Mouse (Mus musculus): ENCODE data around the gene Styxl1. TPM values are rescaled to one million over a fixed set of nuclear protein-coding genes. Genes with fewer than 3 reads are reported as not detected.

Styxl1 gene
- total and polyA plus RNA-seq, 2 experiments from 2014 or later, result 0.42 TPM; not detected in 1

GRCm38 (mm10) chr5:135721076-135721475 is 57.1 kb downstream of the Styxl1 start:
- no peak for TF ChIP-seq EP300 (IDR thresholded peaks at IDR 0.05; ENCODE audit: low read depth)
- no peak for TF ChIP-seq CTCF (IDR thresholded peaks at IDR 0.05; ENCODE audit: low read depth)
- 92% methylated on average over 8 of the region's 8 CpGs for WGBS
- Histone ChIP-seq H3K9ac (replicated peaks; ENCODE audit: low read depth, low read length) (no peak overlapping the region), H3K27me3 (ENCODE audit: control insufficient read depth, insufficient read depth, low read length) (no peaks in the 10 kb centered on the region), H3K4me3 (ENCODE audit: low read depth, low read length) (no peak overlapping the region), H3K36me3 (replicated peaks; ENCODE audit: control insufficient read depth, insufficient read depth, low read length) (peaks cover 16% of the 10 kb centered on the region), H3K4me2 (ENCODE audit: low read depth, low read length) (no peak overlapping the region), H3K4me1 (ENCODE audit: control insufficient read depth, insufficient read depth) (peaks cover 37% of the 10 kb centered on the region), H3K9me3 (replicated peaks; ENCODE audit: control insufficient read depth, low read length) (no peaks in the 10 kb centered on the region), H3K27ac (ENCODE audit: low read depth) (no peak overlapping the region)
- DNase-seq (ENCODE audit: low spot score) (no peak), ATAC-seq (ENCODE audit: insufficient read depth, low read depth) (no peak)

GRCm38 (mm10) chr5:135720121-135720520 is 58.1 kb downstream of the Styxl1 start:
- ATAC-seq (ENCODE audit: insufficient read depth, low read depth) (no peak), DNase-seq (ENCODE audit: low spot score) (no peak)
- H3K27ac ChIP-seq (ENCODE audit: low read depth), result no peak overlapping the region
- TF ChIP-seq CTCF (IDR thresholded peaks at IDR 0.05; ENCODE audit: low read depth) (no peak), EP300 (IDR thresholded peaks at IDR 0.05; ENCODE audit: low read depth) (no peak)
- WGBS, result 42% methylated on average over 3 of the region's 3 CpGs
- H3K36me3 ChIP-seq (replicated peaks; ENCODE audit: control insufficient read depth, insufficient read depth, low read length), result peaks cover 20% of the 10 kb centered on the region
- no peak overlapping the region for H3K4me2 ChIP-seq (ENCODE audit: low read depth, low read length)
- H3K27me3 ChIP-seq (ENCODE audit: control insufficient read depth, insufficient read depth, low read length), result no peaks in the 10 kb centered on the region
- H3K4me3 ChIP-seq (ENCODE audit: low read depth, low read length), result no peak overlapping the region
- no peaks in the 10 kb centered on the region for H3K9me3 ChIP-seq (replicated peaks; ENCODE audit: control insufficient read depth, low read length)
- H3K4me1 ChIP-seq (ENCODE audit: control insufficient read depth, insufficient read depth), result peaks cover 29% of the 10 kb centered on the region
- no peak overlapping the region for H3K9ac ChIP-seq (replicated peaks; ENCODE audit: low read depth, low read length)

- Histone ChIP-seq H3K36me3 (replicated peaks; ENCODE audit: control insufficient read depth, insufficient read depth, low read length) (peaks cover 20% of the 10 kb centered on the region), H3K27ac (ENCODE audit: low read depth) (no peak overlapping the region), H3K9me3 (replicated peaks; ENCODE audit: control insufficient read depth, low read length) (no peaks in the 10 kb centered on the region), H3K27me3 (ENCODE audit: control insufficient read depth, insufficient read depth, low read length) (no peaks in the 10 kb centered on the region), H3K4me3 (ENCODE audit: low read depth, low read length) (no peak overlapping the region), H3K4me2 (ENCODE audit: low read depth, low read length) (no peak overlapping the region), H3K9ac (replicated peaks; ENCODE audit: low read depth, low read length) (no peak overlapping the region), H3K4me1 (ENCODE audit: control insufficient read depth, insufficient read depth) (peaks cover 25% of the 10 kb centered on the region)
- WGBS, result 83% methylated on average over 10 of the region's 10 CpGs
- TF ChIP-seq CTCF (IDR thresholded peaks at IDR 0.05; ENCODE audit: low read depth) (no peak), EP300 (IDR thresholded peaks at IDR 0.05; ENCODE audit: low read depth) (no peak)
- DNase-seq (ENCODE audit: low spot score) (no peak), ATAC-seq (ENCODE audit: insufficient read depth, low read depth) (no peak)
Observed at GRCm38 (mm10) chr5:135719586-135720120, 58.5 kb downstream of the Styxl1 start.

- DNase-seq (ENCODE audit: low spot score) (no peak), ATAC-seq (ENCODE audit: insufficient read depth, low read depth) (no peak)
- H3K4me1 ChIP-seq (ENCODE audit: control insufficient read depth, insufficient read depth), result peaks cover 22% of the 10 kb centered on the region
- no peak overlapping the region for H3K4me3 ChIP-seq (ENCODE audit: low read depth, low read length)
- peak; percentile 41 for TF ChIP-seq CTCF (IDR thresholded peaks at IDR 0.05; ENCODE audit: low read depth)
- TF ChIP-seq EP300 (IDR thresholded peaks at IDR 0.05; ENCODE audit: low read depth), result no peak
- 56% methylated on average over 10 of the region's 10 CpGs for WGBS
- no peak overlapping the region for H3K9ac ChIP-seq (replicated peaks; ENCODE audit: low read depth, low read length)
- H3K9me3 ChIP-seq (replicated peaks; ENCODE audit: control insufficient read depth, low read length), result no peaks in the 10 kb centered on the region
- no peaks in the 10 kb centered on the region for H3K27me3 ChIP-seq (ENCODE audit: control insufficient read depth, insufficient read depth, low read length)
- peaks cover 20% of the 10 kb centered on the region for H3K36me3 ChIP-seq (replicated peaks; ENCODE audit: control insufficient read depth, insufficient read depth, low read length)
- H3K4me2 ChIP-seq (ENCODE audit: low read depth, low read length), result no peak overlapping the region
- no peak overlapping the region for H3K27ac ChIP-seq (ENCODE audit: low read depth)
Observed at GRCm38 (mm10) chr5:135715624-135716023, 62.6 kb downstream of the Styxl1 start.

GRCm38 (mm10) chr5:135713441-135714218 is 64.6 kb downstream of the Styxl1 start:
- Histone ChIP-seq H3K27ac (ENCODE audit: low read depth) (peak overlapping the region; percentile 56), H3K4me2 (ENCODE audit: low read depth, low read length) (peak overlapping the region; percentile 10; the same call in 1 of the 2 replicates), H3K36me3 (replicated peaks; ENCODE audit: control insufficient read depth, insufficient read depth, low read length) (peaks cover 24% of the 10 kb centered on the region), H3K9ac (replicated peaks; ENCODE audit: low read depth, low read length) (no peak overlapping the region), H3K9me3 (replicated peaks; ENCODE audit: control insufficient read depth, low read length) (no peaks in the 10 kb centered on the region), H3K27me3 (ENCODE audit: control insufficient read depth, insufficient read depth, low read length) (no peaks in the 10 kb centered on the region), H3K4me3 (ENCODE audit: low read depth, low read length) (no peak overlapping the region), H3K4me1 (ENCODE audit: control insufficient read depth, insufficient read depth) (peaks cover 13% of the 10 kb centered on the region)
- TF ChIP-seq EP300 (IDR thresholded peaks at IDR 0.05; ENCODE audit: low read depth) (no peak), CTCF (IDR thresholded peaks at IDR 0.05; ENCODE audit: low read depth) (no peak)
- WGBS, result 52% methylated on average over 16 of the region's 16 CpGs
- peak; percentile 75 for ATAC-seq (ENCODE audit: insufficient read depth, low read depth)
- DNase-seq (ENCODE audit: low spot score), result peak; percentile 64

All from heart, postnatal 0 days (tissue).